Mouse (Mus musculus) embryo, embryonic 11 days (tissue): ENCODE data around the gene Rab37.

Experiments
- DNase-seq: peaks from one replicate; pipeline ENCODE4 v3.0.0-alpha.2; 2015

The Rab37 gene

DNA sequence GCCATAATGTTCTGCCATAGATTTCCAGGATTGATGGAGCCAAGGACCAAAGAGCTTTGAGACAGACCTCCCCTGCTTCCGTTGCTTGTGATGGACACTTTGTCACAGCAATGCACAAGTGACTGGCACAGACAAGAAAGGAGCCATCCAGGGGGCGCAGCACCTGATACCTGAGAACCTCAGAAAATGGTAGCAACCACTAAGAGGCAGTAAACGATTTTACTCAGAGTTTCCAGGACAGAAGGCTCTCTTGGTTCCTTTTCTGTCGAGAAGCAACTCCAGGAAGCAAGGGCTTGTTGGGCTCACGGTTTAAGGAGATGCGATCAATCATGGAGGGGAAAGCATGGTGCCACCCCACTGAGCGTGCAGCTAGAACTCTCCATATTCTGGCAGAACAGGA lies 5.0 kb upstream of the Rab37 start:
- no peak for DNase-seq

DNA sequence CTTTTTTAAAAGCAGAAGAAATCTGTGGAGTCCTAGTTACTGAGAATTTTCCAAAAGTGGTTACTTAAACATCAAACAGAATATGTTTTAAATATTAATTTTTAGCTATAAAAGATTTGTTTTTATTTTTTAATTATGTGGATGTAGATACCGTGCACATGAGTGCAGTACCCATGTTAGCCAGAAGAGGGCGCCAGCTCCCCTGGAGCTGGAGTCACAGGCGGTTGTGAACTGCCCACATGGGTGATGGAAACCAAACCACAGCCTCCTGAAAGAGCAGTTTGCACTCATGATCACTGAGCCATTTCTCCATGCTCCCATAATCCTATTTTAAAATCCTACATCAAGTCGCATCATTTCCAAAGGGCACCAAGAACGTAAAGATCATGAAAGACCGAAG lies 1.4 kb upstream of the Rab37 start:
- no peak for DNase-seq

DNA sequence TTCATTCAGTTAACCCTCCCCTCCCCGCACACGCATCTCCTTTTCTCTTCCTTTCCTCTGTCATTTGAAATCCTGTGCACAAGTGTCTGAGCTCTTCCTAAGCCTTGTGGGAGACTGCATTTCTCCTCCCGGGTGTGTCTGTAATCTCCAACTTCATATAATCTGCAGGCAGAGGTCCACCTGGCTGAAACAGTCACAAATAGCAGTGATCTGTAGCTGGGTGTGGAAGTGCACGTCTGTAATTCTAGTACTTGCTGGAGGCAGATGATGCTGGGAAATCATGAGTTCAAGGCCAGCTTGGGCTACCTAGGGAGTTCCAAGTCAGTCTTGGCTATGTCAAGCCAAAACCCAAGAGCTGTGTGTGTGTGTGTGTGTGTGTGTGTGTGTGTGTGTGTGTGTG lies 909 bp downstream of the Rab37 start:
- no peak for DNase-seq

DNA sequence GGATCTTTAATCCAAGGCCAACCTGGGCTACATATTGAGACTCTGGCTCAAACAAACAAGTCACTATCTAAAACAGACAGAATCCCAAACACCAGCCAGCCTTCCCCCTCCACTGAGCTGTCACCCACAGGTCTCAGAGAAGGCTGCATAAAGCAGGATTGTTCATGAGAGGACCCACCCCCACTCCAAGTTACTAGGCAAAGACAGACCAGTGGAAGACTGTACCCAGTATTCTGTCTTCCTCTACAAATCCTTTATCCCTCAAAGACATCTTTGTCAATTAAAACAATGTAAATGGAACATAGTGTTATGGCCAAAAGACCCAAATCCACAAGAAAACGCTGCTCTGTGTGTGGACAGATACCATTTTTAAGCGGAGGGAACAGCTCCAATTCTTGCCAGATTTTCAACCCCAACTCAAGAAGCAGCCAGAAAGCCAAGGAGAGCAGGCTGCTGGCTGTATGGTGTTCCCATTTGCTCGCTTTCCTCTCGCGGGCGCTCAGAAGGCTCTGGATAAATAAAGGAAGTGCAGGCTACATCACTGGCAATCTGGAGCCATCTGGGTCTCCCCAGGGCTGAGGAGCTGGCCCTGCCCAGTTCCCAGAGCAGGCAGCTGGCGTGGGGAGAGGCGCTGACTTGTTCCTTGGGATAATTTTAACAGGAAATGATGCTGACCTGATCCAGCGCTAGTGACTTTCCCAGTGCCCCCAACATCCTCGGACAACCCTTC lies 7.1 kb downstream of the Rab37 start:
- DNase-seq: peak; percentile 53

DNA sequence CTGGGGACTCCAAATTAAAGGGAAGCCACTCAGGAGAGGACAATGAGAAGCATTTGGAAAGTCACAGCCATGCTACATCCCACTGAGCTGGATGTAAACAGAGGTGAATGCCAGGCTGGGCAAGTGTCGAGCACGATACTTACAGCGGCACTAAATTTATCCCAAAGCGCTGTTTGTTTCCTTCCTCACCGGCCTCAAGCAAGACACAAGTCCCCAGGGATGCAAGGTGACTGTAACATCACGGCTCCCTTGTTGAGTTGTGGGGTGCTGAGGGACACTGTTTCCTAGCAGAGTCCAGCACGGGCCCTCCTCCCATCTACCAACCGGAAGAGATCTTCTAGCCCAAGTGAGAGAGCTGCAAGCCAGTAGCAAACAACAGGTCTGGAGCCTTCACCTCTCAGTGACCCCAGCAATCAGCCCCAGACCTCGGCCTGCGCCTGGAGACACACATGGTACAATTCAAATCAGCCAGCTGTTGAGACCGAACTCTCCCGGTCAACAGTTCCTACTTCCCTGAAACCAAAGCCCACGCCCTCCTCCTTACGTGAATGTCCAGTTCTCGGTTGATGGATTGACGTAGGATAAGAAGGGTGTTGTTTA lies 8.1 kb downstream of the Rab37 start:
- peak; percentile 68 for DNase-seq

DNA sequence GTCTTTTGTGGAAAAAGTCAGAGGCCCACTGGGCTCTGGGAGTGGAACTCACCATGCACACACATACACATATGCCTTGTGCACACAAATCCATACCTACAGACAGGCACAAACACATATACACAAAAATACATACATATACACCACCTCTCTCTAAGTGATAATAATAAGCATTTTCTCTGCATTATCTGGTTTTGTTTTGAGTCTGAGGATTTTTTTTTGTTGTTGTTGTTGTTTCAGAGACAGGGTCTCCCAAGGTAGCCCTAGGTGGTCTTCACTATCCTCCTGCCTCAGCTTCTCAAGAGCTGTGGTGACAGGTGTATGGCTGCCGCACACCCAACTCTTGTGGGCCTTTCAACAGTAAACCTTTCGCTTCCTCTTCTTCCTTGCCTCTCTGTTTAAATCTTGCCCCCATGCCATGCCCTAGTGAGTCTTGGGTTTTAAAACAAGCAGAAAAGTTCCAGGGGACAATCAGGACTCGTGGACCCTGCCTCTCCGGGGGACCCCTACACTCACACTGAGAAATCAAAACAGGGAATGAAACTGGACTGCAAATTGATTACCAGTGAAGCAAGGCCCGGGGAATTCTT lies 8.9 kb downstream of the Rab37 start:
- DNase-seq: no peak

DNA sequence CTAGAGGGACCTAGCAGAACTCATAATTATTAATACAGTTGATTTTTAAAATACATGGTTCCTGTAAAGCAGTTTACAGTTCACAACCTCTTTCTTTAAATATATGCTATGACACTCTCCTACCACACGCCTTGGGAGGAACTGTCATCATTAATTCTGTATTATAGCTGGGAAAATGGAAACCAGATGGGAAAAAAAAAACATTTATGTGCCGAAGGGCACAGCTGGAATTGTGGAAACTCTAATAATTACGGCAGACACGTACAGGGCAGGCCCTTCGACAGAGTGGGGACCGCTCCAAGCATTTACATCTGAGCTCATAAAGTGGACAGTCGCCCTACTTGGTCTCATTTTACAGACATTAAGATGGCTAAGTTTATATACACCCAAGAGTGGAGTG lies 9.5 kb downstream of the Rab37 start:
- peak; percentile 72 for DNase-seq

DNA sequence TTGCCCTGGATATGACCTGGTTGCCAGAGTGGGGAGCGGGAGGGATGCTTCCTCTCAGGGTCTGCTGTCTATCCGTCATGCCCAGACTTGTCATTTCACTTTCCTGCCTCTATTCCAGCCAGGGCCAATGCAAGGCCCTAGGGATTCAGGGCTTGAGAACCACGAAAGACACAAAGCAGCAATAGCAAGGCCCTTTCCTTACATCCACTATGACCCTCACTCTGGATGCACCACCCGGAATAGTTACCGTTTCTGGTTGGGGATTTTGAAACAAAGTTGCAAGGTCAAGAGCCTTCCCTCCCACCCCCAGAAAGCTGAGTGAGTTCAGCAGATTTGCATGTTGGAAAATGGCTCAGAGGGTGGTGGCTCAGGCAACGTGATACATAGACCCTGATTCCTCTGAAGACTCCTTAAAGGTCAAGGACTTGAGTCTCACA lies 10.4 kb downstream of the Rab37 start:
- peak; percentile 32 for DNase-seq

DNA sequence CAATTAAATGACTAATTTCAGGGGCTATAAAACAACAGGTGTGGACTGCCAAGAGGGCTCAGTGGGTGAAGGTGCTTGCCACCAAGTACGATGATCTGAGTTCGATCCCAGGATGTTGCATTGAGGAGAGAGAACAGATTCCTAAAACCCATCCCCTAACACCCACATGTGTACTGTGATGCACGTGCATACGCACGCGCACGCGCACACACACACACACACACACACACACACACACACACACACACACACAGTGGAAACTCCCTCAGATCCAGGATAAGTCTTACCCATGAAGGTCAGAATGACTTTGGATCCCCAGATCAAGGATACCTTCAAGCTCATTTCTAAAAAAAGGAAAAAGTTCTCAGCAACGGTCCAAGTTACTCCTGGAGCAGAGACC lies 10.9 kb downstream of the Rab37 start:
- DNase-seq: no peak

DNA sequence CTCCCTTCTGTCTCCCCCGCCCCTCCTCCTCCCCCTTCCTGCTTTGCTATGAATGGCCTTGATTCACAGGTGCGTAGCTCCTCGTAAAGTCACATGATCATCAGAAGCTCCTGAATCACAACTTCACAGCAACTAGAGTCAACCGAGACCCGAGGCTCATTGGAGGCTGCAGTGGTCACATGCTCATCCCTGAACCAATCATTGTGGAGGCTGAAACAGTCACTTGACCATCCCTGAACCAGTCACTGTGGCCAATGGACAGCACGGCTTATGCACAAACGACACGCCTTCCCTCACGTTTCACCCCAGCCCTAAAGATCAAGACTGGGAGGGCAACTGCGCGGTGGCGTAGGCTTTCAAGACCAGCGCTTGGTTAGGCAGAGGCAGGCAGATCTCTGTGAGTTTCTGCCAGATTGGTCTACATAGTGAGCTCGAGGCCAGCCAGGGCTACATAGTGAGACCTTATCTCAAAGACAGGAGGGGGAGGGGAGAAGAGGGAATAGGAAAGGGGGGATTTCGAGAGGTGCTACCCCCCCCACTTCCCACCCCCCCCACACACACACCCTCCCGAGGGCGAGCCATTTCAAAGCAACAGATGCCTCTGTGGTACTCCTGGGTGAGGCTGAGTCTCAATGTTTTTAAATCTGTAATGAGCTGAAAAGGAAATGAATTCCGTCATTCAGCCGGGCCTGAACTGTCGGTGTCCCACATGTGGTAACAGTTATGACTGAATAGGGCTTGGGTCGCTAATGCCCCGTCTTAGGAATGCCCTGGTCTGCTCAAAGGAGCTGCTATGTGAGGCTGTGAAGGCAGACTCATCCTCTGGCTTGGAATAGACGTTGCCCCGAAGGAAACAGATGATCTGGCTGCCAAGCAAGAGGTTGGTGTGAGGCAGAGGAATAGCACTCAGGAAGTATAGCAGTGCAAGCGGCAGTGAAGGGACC lies 12.5 kb downstream of the Rab37 start:
- peak; percentile 68 for DNase-seq

DNA sequence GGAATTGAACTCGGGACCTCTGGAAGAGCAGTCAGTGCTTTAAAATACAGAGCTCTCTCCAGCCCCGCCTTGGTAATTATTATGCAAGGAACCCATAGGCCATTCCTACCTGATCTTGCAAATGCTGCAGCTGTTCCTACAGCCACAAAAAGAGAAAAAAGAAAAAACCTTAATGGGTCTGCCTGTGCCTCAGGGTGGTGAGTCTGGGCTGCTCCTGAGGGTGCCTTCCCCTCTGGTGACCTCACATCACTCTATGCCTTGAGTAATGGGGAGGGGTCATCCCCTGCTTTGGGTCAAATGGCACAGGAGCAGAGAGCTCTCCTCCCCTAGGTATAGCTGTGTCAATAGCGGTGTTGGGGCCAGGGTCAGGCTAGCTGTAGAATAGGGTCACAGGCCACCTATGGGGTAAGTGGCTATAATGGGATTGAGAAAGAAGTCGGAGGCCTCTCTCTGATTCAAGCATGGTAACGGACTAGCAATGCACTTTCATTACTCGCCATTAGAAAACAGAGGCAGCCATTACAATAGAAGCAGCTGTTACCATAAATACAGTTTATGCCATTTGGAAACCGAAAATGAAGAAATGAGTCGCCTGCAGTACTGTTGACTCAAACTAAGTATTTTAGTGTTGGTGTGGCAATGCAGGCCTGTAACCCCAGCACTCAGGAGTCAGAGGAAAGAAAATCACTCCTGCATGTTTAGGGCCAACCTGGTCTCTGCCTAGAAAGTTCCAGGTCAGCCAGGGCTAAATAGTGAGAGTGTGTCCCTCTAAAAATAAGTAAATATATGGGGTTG lies 13.7 kb downstream of the Rab37 start:
- DNase-seq: no peak

DNA sequence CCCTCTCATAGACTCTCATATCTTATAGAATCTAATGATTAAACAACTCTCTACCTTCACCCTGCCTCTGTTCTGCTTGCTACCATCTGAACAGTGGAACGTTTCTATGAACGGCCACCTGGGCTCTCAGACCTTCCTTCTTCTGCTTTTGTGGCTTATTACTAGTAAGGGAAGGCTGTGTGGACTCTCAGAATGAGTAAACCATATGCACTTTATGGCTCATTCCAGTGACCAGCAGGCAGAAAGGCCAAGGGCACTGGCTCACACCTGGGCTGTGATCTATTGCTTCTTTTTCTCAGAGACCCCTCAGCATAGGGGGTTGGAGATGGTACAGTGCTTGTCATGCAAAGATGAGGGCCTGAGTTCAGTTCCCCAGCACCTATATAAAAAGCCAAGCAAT lies 15.4 kb downstream of the Rab37 start:
- no peak for DNase-seq

DNA sequence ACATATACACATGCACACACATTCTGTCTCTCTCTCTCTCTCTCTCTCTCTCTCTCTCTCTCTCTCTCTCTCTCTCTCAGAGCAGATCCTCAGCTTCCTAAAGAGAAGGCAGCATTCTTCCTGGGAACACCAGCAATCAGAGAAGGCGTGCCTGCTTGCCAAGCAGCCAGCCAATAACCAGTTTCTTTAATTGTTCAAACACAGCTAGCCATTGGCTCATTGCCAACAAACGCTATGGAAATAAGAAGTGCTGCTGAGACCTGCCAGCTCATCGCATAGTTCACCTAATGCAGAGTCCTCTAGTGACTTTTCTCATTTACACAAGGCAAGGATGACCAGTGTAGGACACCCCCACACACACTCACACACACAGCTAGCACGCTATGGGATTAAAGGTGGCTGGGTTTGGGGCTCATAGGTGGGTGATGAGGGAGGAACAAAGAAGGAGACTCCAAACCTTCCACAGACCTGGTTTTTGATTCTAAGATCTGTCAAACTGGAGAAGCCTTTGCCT lies 16.2 kb downstream of the Rab37 start:
- DNase-seq: no peak

DNA sequence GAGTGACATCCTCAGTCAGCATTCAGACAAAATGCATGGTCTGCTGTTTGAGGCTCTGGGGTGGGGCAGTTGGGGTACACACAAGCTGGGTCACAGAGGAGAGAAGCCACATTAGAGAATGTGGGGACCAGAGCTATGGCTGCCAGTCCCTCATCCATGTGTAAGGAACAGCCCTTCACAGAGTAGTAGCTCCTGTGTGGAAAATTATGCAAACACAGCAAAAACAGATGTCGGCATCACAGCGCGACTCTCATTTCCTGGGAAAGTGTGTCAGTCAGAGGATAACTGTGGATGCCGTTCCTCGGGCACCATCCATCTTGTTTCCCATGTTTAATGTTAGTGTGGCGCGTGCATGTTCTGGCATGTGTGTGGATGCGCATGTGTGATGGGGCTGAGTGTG lies 16.9 kb downstream of the Rab37 start:
- DNase-seq: no peak

DNA sequence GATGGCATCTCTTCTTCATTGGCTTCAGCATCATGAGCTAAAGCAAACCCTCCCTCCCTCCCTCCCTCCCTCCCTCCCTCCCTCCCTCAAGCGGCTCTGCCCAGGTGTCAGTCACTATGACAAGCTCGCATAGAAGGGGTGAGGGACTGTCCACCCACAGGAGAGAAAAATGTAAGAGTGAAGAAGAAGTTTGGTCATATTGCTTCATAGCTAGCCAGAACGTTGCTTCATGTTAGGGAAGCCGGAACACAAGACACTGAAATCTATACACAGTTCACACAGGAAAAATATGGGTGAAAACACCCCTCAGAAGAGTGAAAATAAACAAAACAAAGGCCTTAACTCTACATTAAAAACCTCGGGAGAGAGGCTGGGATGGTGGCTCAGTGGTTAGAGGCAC lies 19.0 kb downstream of the Rab37 start:
- DNase-seq: no peak

DNA sequence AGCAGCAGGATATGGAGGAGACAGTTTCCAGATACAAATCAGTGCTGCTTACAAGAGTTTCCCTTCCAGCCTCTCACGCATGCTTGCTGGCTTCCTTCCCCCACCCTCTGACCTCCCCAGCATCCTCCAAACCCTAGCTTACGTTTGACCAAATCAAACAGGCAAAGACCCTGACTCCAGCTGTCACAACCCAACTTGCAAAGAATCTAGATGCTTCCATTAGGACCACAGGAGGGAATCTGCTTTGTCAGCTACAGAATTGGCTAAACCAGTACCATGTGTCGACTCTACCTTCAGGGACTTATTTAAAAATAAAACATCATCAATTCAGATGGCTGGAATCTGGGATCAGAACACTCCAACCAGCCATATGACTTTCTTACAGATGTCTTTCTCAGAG lies 21.0 kb downstream of the Rab37 start:
- DNase-seq: no peak

DNA sequence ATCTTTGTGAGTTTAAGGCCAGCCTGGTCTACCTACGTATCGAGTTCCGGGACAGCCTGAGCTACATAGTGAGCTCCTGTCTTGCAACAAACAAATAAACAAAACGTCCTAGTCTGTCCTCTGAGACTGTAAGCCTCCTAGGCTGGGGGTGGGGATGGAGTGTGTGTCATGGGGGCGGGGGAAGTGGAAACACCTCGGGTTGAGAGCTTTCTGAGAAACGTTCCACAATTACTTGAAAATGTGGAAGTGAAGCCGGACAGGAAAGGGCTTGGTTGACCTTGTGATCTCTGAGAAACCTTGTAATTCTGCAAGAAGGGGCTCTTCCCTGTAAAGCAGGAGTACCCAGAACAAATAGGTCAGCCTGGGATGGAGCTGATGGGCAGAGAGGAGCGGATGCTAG lies 28.2 kb downstream of the Rab37 start:
- DNase-seq: no peak

DNA sequence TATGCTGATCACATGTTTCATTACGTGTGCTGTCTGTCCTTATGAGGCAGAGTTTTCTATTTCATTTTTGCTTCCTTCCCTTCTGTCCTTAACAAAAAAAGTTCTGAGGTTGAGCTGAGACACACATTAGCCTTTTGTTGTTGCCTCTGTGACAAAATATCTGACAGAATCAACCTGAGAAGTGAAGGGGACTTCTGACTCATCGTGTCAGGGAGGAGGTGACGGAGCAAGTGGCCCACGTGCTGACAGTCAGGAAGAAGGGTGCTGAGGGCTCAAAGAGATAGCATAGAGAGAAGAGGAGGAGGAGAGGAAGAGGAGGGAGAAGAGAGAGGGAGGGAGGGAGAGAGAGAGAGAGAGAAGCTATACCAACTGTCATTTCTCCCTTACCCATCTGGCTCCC lies 37.3 kb downstream of the Rab37 start:
- no peak for DNase-seq

DNA sequence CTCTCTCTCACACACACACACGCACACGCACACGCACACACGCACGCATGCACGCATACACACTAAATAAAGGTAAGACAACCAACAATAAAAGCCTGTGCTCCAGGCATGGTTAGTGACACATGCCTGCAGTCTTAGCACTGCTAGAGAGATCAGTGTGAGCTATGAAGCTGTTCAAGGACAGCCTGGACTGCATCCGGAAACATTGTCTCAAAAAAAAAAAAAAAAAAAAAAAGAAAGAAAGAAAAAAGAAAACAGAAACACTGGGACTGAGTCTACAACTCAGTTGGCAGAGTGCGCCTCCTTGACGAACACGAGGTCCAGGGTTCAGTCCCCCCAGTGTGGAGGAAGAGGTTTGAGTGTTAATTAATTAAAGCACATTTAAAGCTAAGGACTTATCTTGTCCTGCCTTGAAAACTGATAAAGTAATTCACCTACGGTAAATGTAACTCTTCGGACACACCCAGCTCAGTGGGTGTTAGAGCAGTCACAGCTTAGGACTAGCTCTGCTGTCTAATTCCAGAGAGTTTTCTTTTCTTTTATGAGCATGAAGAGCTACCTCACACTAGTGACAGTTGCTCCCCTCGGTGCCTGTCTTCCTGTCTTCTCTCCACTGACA lies 38.4 kb downstream of the Rab37 start:
- DNase-seq: no peak

DNA sequence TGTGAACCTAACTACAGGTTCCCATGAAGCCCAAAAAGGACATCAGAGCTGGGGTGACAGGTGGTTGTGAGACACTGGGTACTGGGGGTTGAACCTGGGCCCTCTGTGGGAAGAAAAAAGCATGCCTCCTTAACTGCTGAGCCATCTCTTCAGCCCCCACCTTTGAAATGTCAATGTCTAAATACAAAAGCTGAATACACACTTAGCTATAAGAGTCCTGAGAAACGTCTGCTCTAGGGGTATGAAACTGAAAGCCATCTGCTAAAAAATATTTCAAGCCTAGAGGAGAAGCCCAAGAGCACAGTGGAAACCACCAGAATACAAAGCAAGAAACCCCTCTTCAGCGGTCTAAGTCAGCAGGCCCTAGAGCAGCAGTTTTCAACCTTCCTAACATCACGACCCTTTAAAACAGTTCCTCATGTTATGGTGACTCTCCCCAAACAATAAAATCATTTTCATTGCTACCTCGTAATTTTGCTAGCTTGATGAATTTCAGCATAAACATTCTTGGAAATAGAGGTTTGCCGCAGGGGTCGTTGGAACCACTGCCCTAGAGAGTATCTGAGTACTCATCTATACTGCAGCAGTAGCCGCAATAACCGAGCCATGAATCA lies 40.6 kb downstream of the Rab37 start:
- no peak for DNase-seq

DNA sequence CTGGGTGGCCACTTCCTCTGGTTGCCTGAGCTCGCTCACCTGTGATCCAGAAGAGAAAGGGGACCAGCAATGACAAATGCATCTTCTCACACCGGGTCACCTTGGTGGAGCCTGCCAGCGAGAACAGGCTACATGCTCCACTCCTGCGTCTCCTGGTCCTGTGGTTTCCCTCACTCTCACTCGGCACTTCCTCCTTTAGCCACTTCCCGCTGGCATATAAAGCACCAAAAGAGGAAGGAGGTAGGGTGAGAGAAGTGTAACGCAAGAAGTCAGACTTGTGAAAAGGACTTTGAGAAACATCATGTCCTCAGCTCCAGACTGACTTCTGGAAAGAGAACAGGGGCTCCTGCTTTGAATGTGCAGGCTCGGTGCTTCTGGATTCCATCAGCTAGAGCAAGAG lies 42.6 kb downstream of the Rab37 start, which contains the start of gene Cd300lf:
Cd300lf (minus strand) TSS at position 193 of the 400 bp plus-strand sequence.
- DNase-seq: no peak
